Mouse (Mus musculus) E14TG2a.4 (cell line): ENCODE measurements at regions not wholly inside any gene's neighbourhood (a gene's known extent, or its start where the extent isn't known, plus 50 kb on each side); places are given as distances from the start of the nearest gene placed in this dataset.
A peak's percentile ranks its signal among the peaks of the same experiment; 100 is the strongest.

Source experiments
- CTCF ChIP-seq: conservative IDR thresholded peaks from 2 replicates; pipeline ENCODE4 v1.5.1; 2014; ENCODE audit warnings: low read length
- NANOG ChIP-seq: IDR thresholded peaks from 2 replicates; pipeline ENCODE4 v1.6.1; 2014; ENCODE audit warnings: borderline replicate concordance, low read length, mixed read lengths
- POU5F1 ChIP-seq: IDR thresholded peaks from 2 replicates; pipeline ENCODE4 v1.6.1; 2014; ENCODE audit warnings: low read length, borderline replicate concordance

- TF ChIP-seq CTCF (peak; percentile 34), POU5F1 (no peak), NANOG (no peak)
Measured at GRCm38 (mm10) chr2:83340168-83340567, 304.1 kb upstream of the Zc3h15 start.
